Mouse (Mus musculus): ENCODE data around the gene Zfp2.

The Zfp2 gene

GRCm38 (mm10) chr11:50878641-50879040 is 37.3 kb downstream of the Zfp2 start:
- in situ Hi-C loops (cut with MboI; ENCODE audit: low sequenced_read_pairs): no loop called here

GRCm38 (mm10) chr11:50850989-50851601 is 64.9 kb downstream of the Zfp2 start:
- in situ Hi-C loops (cut with MboI; ENCODE audit: low sequenced_read_pairs): no loop called here

DNA sequence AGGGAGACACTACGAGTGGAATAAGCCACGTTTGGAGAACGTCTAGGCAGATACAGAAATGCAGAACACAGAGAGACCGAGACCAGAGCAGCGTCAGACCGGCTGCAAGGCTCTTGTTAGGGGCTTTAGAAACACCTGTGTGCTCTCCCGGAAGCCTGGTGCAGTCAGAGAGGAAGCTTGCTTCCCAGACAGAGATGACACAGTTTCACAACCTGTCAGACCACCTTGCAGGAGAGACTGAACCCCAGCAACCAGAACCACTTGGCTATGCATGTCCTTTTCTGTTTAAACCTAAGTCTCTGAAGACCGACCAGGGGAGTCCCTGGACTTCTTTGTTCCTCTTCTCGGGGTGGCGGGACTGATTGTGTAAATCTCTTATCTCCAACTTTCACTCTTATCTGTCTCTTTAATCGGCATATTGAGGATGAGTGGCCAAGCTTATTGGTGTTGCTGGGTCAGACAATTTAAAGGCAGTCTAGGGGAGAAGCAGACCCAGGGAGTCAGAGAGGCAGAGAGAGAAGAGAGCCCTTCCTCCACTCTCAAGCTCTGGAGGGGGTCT is 65.7 kb downstream of the Zfp2 start, which contains the start of gene Grm6:
Grm6 (plus strand) TSS at position 509 of the 559 bp plus-strand sequence.
- in situ Hi-C loops (cut with MboI; ENCODE audit: low sequenced_read_pairs): no loop called here

DNA sequence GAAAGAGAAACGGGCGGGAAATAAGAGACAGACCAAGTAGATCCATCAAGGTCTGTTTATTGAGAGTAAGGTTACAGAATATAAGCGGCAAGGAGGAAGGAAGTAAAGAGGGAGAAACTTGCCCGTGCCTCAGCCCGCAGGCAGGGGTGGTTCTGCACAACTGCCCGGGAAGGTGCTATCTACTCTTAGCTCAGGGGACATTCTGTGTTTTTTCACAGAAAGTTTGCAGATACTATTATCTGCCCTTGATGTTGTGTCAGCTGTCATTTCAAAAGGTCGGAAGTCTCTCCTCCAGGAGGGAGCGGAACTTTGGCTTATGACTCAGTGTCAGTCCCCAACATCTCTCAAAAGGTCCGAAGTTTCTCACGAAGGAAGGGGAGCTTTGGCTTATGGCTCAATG is 66.7 kb downstream of the Zfp2 start:
- in situ Hi-C loops (cut with MboI; ENCODE audit: low sequenced_read_pairs): no loop called here
